Mouse (Mus musculus): Measurements from ENCODE around the gene Tas2r140. TPM values are rescaled to one million over a fixed set of nuclear protein-coding genes. Genes with fewer than 3 reads are reported as not detected.

The Tas2r140 gene
- not detected in 2 replicates for total RNA-seq (2014; rRNA removed; ENCODE audit: low replicate concordance)
- not detected in 2 replicates for polyA plus RNA-seq (2015; fragmentation: Nextera tagmentation; extraction: Ambion mirVana)

DNA sequence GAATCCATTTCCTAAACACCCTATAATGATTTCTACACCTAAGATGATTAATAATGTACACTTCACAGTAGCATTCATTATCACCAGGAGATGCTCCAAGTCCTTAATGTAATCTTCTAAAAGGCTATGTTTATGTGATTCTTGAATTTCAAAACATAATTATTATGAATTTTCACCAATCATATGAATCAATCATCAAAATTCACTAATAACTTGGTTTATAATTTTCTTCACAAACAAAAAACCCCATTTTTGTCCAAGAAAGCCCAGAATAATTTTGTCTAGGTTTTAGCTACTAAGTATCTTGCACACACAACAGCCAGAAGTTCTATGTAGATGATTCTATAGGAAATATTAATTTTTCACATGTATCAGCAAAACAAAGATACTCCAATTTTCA is at the start of gene Tas2r140:
TSS of gene Tas2r140 (minus strand) at position 101 of the 400 bp plus-strand sequence.
- Histone ChIP-seq H3K4me3 (ENCODE audit: low read depth, low read length) (no peak within 1 kb of the TSS), H3K9ac (replicated peaks; ENCODE audit: low read depth, low read length) (no peak within 1 kb of the TSS), H3K27me3 (ENCODE audit: control insufficient read depth, insufficient read depth, low read length) (no peaks in the 10 kb centered on the region), H3K36me3 (replicated peaks; ENCODE audit: control insufficient read depth, insufficient read depth, low read length) (no peaks in the 10 kb centered on the region), H3K27ac (ENCODE audit: low read depth) (no peak within 1 kb of the TSS), H3K4me1 (ENCODE audit: control insufficient read depth, insufficient read depth) (no peaks in the 10 kb centered on the region), H3K9me3 (replicated peaks; ENCODE audit: control insufficient read depth, low read length) (no peaks in the 10 kb centered on the region), H3K4me2 (ENCODE audit: low read depth, low read length) (no peak within 1 kb of the TSS)
- ATAC-seq (ENCODE audit: insufficient read depth, low read depth): no peak
- no peak for DNase-seq (ENCODE audit: low spot score)
- no peak for TF ChIP-seq CTCF (IDR thresholded peaks at IDR 0.05; ENCODE audit: low read depth)
- TF ChIP-seq EP300 (IDR thresholded peaks at IDR 0.05; ENCODE audit: low read depth): no peak

DNA sequence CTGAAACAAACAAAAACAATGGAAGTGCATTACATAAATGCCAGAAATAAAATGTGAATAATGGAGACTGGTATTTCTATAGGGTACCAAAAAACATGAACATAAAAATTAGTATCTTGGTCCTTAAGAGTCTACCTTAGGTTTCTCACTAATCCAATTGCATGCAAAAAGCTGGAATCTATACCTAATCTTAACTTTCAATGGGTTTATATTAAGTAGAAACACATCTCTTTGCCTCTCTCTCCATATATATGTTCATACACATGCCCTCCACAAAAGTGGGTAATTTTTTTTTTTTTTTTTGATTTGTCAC is 48.9 kb upstream of the Tas2r140 start, which contains the start of gene Smim10l1:
TSS of gene Smim10l1 (plus strand) at position 301 of the 313 bp plus-strand sequence.
- Histone ChIP-seq H3K4me2 (ENCODE audit: low read depth, low read length) (peak within 1 kb of the TSS; percentile 80), H3K36me3 (replicated peaks; ENCODE audit: control insufficient read depth, insufficient read depth, low read length) (no peaks in the 10 kb centered on the region), H3K9ac (replicated peaks; ENCODE audit: low read depth, low read length) (peak within 1 kb of the TSS; percentile 98), H3K4me3 (ENCODE audit: low read depth, low read length) (peak within 1 kb of the TSS; percentile 84), H3K27me3 (ENCODE audit: control insufficient read depth, insufficient read depth, low read length) (no peaks in the 10 kb centered on the region), H3K9me3 (replicated peaks; ENCODE audit: control insufficient read depth, low read length) (no peaks in the 10 kb centered on the region), H3K4me1 (ENCODE audit: control insufficient read depth, insufficient read depth) (peaks cover 8% of the 10 kb centered on the region), H3K27ac (ENCODE audit: low read depth) (peak within 1 kb of the TSS; percentile 99)
- ATAC-seq (ENCODE audit: insufficient read depth, low read depth) (no peak), DNase-seq (ENCODE audit: low spot score) (no peak)
- TF ChIP-seq CTCF (IDR thresholded peaks at IDR 0.05; ENCODE audit: low read depth) (no peak), EP300 (IDR thresholded peaks at IDR 0.05; ENCODE audit: low read depth) (no peak)

DNA sequence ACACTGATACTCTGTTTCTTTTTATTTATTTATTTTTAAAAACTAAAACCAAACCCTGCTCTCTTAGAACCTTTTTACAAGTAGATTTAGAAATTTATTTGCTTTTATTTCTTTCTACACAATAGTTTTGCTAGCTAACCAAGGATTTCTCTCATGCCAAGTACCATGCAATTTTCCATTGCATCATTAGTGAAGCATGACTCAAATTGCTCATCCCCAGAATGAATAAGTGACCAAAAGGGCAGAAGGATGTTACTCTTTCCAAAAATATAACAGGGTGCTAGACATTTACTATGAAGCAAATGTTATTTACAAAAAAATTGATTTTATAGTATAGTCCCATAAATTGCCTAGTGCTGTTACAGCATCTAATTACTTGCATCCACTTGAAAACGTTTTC is 46.8 kb upstream of the Tas2r140 start:
- TF ChIP-seq EP300 (IDR thresholded peaks at IDR 0.05; ENCODE audit: low read depth) (no peak), CTCF (IDR thresholded peaks at IDR 0.05; ENCODE audit: low read depth) (no peak)
- DNase-seq (ENCODE audit: low spot score): no peak
- no peak overlapping the region for H3K4me3 ChIP-seq (ENCODE audit: low read depth, low read length)
- no peak for ATAC-seq (ENCODE audit: insufficient read depth, low read depth)
- H3K9me3 ChIP-seq (replicated peaks; ENCODE audit: control insufficient read depth, low read length): no peaks in the 10 kb centered on the region
- H3K4me2 ChIP-seq (ENCODE audit: low read depth, low read length): no peak overlapping the region
- H3K4me1 ChIP-seq (ENCODE audit: control insufficient read depth, insufficient read depth): peaks cover 8% of the 10 kb centered on the region
- no peak overlapping the region for H3K27ac ChIP-seq (ENCODE audit: low read depth)
- H3K27me3 ChIP-seq (ENCODE audit: control insufficient read depth, insufficient read depth, low read length): no peaks in the 10 kb centered on the region
- H3K36me3 ChIP-seq (replicated peaks; ENCODE audit: control insufficient read depth, insufficient read depth, low read length): no peaks in the 10 kb centered on the region
- H3K9ac ChIP-seq (replicated peaks; ENCODE audit: low read depth, low read length): no peak overlapping the region
- WGBS: 43% methylated on average over 1 of the region's 1 CpGs

DNA sequence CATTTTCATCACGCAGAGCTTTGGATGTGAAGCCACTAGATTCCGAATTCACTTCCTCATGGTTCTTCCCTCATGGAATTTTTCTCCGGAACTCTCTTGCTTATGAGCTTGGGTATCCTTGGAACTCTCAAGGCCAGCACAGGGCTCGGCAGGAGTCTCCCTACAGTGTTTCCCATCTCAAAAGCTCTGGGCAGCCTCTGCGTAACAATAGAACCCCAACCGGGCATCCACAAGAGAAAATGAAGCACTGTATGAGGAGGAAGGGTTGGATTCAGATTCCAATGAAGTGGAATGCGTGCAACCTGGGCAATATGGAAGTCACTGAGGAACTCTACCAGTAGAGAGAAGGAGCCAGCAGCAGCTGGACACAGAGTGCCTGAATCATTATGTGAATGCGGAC is 36.6 kb upstream of the Tas2r140 start:
- TF ChIP-seq EP300 (IDR thresholded peaks at IDR 0.05; ENCODE audit: low read depth): no peak
- no peak for TF ChIP-seq CTCF (IDR thresholded peaks at IDR 0.05; ENCODE audit: low read depth)
- DNase-seq (ENCODE audit: low spot score) (no peak), ATAC-seq (ENCODE audit: insufficient read depth, low read depth) (no peak)
- Histone ChIP-seq H3K27me3 (ENCODE audit: control insufficient read depth, insufficient read depth, low read length) (no peaks in the 10 kb centered on the region), H3K4me3 (ENCODE audit: low read depth, low read length) (no peak overlapping the region), H3K9me3 (replicated peaks; ENCODE audit: control insufficient read depth, low read length) (no peaks in the 10 kb centered on the region), H3K9ac (replicated peaks; ENCODE audit: low read depth, low read length) (no peak overlapping the region), H3K4me1 (ENCODE audit: control insufficient read depth, insufficient read depth) (no peaks in the 10 kb centered on the region), H3K27ac (ENCODE audit: low read depth) (no peak overlapping the region), H3K36me3 (replicated peaks; ENCODE audit: control insufficient read depth, insufficient read depth, low read length) (no peaks in the 10 kb centered on the region), H3K4me2 (ENCODE audit: low read depth, low read length) (no peak overlapping the region)
- WGBS: 80% methylated on average over 8 of the region's 8 CpGs

DNA sequence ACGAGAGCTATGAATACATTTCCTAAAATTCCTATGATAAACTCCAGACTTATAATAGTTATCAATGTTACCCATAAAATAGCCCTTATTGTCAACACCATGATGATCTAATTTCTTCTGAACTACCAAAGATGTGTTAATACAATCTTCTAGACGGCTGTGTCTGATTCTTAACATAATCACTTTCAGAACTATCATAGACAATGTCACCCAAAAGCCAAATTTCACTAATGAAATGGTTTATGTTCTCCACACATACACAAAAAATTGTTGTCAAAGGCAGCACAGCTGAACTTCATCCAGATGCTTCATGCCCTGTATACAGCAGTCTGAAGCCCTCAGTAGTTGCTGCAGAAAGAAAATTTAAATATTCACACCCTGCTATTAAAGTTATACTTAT is 18.6 kb downstream of the Tas2r140 start, which contains the start of gene Tas2r103:
TSS of gene Tas2r103 (minus strand) at position 101 of the 400 bp plus-strand sequence.
- Histone ChIP-seq H3K4me1 (ENCODE audit: control insufficient read depth, insufficient read depth) (no peaks in the 10 kb centered on the region), H3K27me3 (ENCODE audit: control insufficient read depth, insufficient read depth, low read length) (no peaks in the 10 kb centered on the region), H3K9me3 (replicated peaks; ENCODE audit: control insufficient read depth, low read length) (no peaks in the 10 kb centered on the region), H3K4me3 (ENCODE audit: low read depth, low read length) (no peak within 1 kb of the TSS), H3K36me3 (replicated peaks; ENCODE audit: control insufficient read depth, insufficient read depth, low read length) (no peaks in the 10 kb centered on the region), H3K9ac (replicated peaks; ENCODE audit: low read depth, low read length) (no peak within 1 kb of the TSS), H3K4me2 (ENCODE audit: low read depth, low read length) (no peak within 1 kb of the TSS), H3K27ac (ENCODE audit: low read depth) (no peak within 1 kb of the TSS)
- ATAC-seq (ENCODE audit: insufficient read depth, low read depth) (no peak), DNase-seq (ENCODE audit: low spot score) (no peak)
- TF ChIP-seq EP300 (IDR thresholded peaks at IDR 0.05; ENCODE audit: low read depth) (no peak), CTCF (IDR thresholded peaks at IDR 0.05; ENCODE audit: low read depth) (no peak)
- WGBS: 53% methylated on average over 2 of the region's 2 CpGs

Other genes starting within 250 kb of the Tas2r140 start
- gene Tas2r123, start 208.7 kb downstream of the Tas2r140 start, total RNA-seq (2014; rRNA removed; ENCODE audit: low replicate concordance): not detected in 2 replicates
- not detected in 2 replicates for gene Tas2r123, start 208.7 kb downstream of the Tas2r140 start, polyA plus RNA-seq (2015; fragmentation: Nextera tagmentation; extraction: Ambion mirVana)
- gene Tas2r116, start 200.4 kb downstream of the Tas2r140 start, total RNA-seq (2014; rRNA removed; ENCODE audit: low replicate concordance): not detected in 2 replicates
- gene Tas2r116, start 200.4 kb downstream of the Tas2r140 start, polyA plus RNA-seq (2015; fragmentation: Nextera tagmentation; extraction: Ambion mirVana): not detected in 2 replicates
- gene Tas2r110, start 187.8 kb downstream of the Tas2r140 start, total RNA-seq (2014; rRNA removed; ENCODE audit: low replicate concordance): not detected in 2 replicates
- not detected in 2 replicates for gene Tas2r110, start 187.8 kb downstream of the Tas2r140 start, polyA plus RNA-seq (2015; fragmentation: Nextera tagmentation; extraction: Ambion mirVana)
- not detected in 2 replicates for gene Tas2r113, start 162.8 kb downstream of the Tas2r140 start, total RNA-seq (2014; rRNA removed; ENCODE audit: low replicate concordance)
- gene Tas2r113, start 162.8 kb downstream of the Tas2r140 start, polyA plus RNA-seq (2015; fragmentation: Nextera tagmentation; extraction: Ambion mirVana): not detected in 2 replicates
- gene Tas2r125, start 146.2 kb downstream of the Tas2r140 start, total RNA-seq (2014; rRNA removed; ENCODE audit: low replicate concordance): not detected in 2 replicates
- gene Tas2r125, start 146.2 kb downstream of the Tas2r140 start, polyA plus RNA-seq (2015; fragmentation: Nextera tagmentation; extraction: Ambion mirVana): not detected in 2 replicates
- not detected in 2 replicates for gene Tas2r129, start 104.7 kb downstream of the Tas2r140 start, total RNA-seq (2014; rRNA removed; ENCODE audit: low replicate concordance)
- gene Tas2r129, start 104.7 kb downstream of the Tas2r140 start, polyA plus RNA-seq (2015; fragmentation: Nextera tagmentation; extraction: Ambion mirVana): not detected in 2 replicates
- not detected in 2 replicates for gene Tas2r131, start 97.9 kb downstream of the Tas2r140 start, total RNA-seq (2014; rRNA removed; ENCODE audit: low replicate concordance)
- gene Tas2r131, start 97.9 kb downstream of the Tas2r140 start, polyA plus RNA-seq (2015; fragmentation: Nextera tagmentation; extraction: Ambion mirVana): not detected in 2 replicates
- gene Tas2r109, start 74.9 kb downstream of the Tas2r140 start, total RNA-seq (2014; rRNA removed; ENCODE audit: low replicate concordance): not detected in 2 replicates
- gene Tas2r109, start 74.9 kb downstream of the Tas2r140 start, polyA plus RNA-seq (2015; fragmentation: Nextera tagmentation; extraction: Ambion mirVana): not detected in 2 replicates
- gene Tas2r103, start 18.7 kb downstream of the Tas2r140 start, total RNA-seq (2014; rRNA removed; ENCODE audit: low replicate concordance): 3.1 TPM in 1 of 2 replicates, not detected in the other
- not detected in 2 replicates for gene Tas2r103, start 18.7 kb downstream of the Tas2r140 start, polyA plus RNA-seq (2015; fragmentation: Nextera tagmentation; extraction: Ambion mirVana)
- 111 and 163 TPM in 2 replicates for gene Smim10l1, start 49.1 kb upstream of the Tas2r140 start, total RNA-seq (2014; rRNA removed; ENCODE audit: low replicate concordance)
- 91.2 and 103 TPM in 2 replicates for gene Smim10l1, start 49.1 kb upstream of the Tas2r140 start, polyA plus RNA-seq (2015; fragmentation: Nextera tagmentation; extraction: Ambion mirVana)
- not detected in 2 replicates for gene 5530400C23Rik, start 236.4 kb upstream of the Tas2r140 start, total RNA-seq (2014; rRNA removed; ENCODE audit: low replicate concordance)
- gene 5530400C23Rik, start 236.4 kb upstream of the Tas2r140 start, polyA plus RNA-seq (2015; fragmentation: Nextera tagmentation; extraction: Ambion mirVana): not detected in 2 replicates

Measured in heart, postnatal 0 days (tissue).